Mouse (Mus musculus) forebrain, embryonic 13.5 days (tissue): ENCODE measurements at regions not wholly inside any gene's neighbourhood (a gene's known extent, or its start where the extent isn't known, plus 50 kb on each side); places are given as distances from the start of the nearest gene placed in this dataset.

Experiments
- ATAC-seq: fragments of 200-750 bp; cut with Nextera tagmentation; 2 replicates; pipeline ENCODE4 v1.8.0; 2017
- H3K27ac ChIP-seq: fragments of 300-500 bp; sonication (generic); 2 replicates; pipeline ENCODE4 v1.5.1; 2015; ENCODE audit warnings: inconsistent platforms, mild to moderate bottlenecking, moderate library complexity
- H3K27me3 ChIP-seq: fragments of 300-500 bp; sonication (generic); 2 replicates; pipeline ENCODE4 v1.6.1; 2015; ENCODE audit warnings: mild to moderate bottlenecking, inconsistent platforms
- H3K36me3 ChIP-seq: fragments of 300-500 bp; sonication (generic); 2 replicates; pipeline ENCODE4 v1.6.1; 2015; ENCODE audit warnings: mild to moderate bottlenecking, inconsistent platforms; ENCODE audit not compliant: poor library complexity, severe bottlenecking
- H3K4me1 ChIP-seq: fragments of 300-500 bp; sonication (generic); 2 replicates; pipeline ENCODE4 v1.6.1; 2015; ENCODE audit warnings: inconsistent platforms
- H3K4me2 ChIP-seq: fragments of 300-500 bp; sonication (generic); 2 replicates; pipeline ENCODE4 v1.6.1; 2015; ENCODE audit warnings: inconsistent platforms, mild to moderate bottlenecking, moderate library complexity
- H3K4me3 ChIP-seq: fragments of 300-500 bp; sonication (generic); 2 replicates; pipeline ENCODE4 v1.5.1; 2015; ENCODE audit warnings: mild to moderate bottlenecking, inconsistent platforms
- H3K9ac ChIP-seq: fragments of 300-500 bp; sonication (generic); 2 replicates; pipeline ENCODE4 v1.6.1; 2015; ENCODE audit warnings: mild to moderate bottlenecking, inconsistent platforms
- H3K9me3 ChIP-seq: fragments of 300-500 bp; sonication (generic); replicated peaks from 2 replicates; pipeline ENCODE4 v1.6.1; 2016; ENCODE audit warnings: inconsistent platforms
- WGBS: fragments of 180-500 bp; shearing (Covaris S2); methylation state at CpG from one replicate; pipeline ENCODE4 v1.1.7; 2015; 5-methylcytosine and 5-hydroxymethylcytosine counted together

GRCm38 (mm10) chr1:154094357-154094756 is 106.6 kb upstream of the Zfp648 start:
- 84% methylated on average over 5 of the region's 5 CpGs for WGBS
- no peaks in the 10 kb centered on the region for H3K4me1 ChIP-seq
- no peaks in the 10 kb centered on the region for H3K36me3 ChIP-seq
- H3K4me2 ChIP-seq = no peak overlapping the region
- no peak overlapping the region for H3K9ac ChIP-seq
- H3K9me3 ChIP-seq = no peaks in the 10 kb centered on the region
- ATAC-seq = no peak
- no peak overlapping the region for H3K4me3 ChIP-seq
- no peaks in the 10 kb centered on the region for H3K27me3 ChIP-seq
- H3K27ac ChIP-seq = no peak overlapping the region

GRCm38 (mm10) chr1:154096113-154096512 is 104.9 kb upstream of the Zfp648 start:
- no peaks in the 10 kb centered on the region for H3K4me1 ChIP-seq
- no peak for ATAC-seq
- H3K4me3 ChIP-seq = no peak overlapping the region
- H3K27me3 ChIP-seq = no peaks in the 10 kb centered on the region
- H3K4me2 ChIP-seq = no peak overlapping the region
- H3K36me3 ChIP-seq = no peaks in the 10 kb centered on the region
- H3K9ac ChIP-seq = no peak overlapping the region
- no peak overlapping the region for H3K27ac ChIP-seq
- 90% methylated on average over 7 of the region's 7 CpGs for WGBS
- no peaks in the 10 kb centered on the region for H3K9me3 ChIP-seq

- no peak overlapping the region for H3K4me3 ChIP-seq
- no peaks in the 10 kb centered on the region for H3K27me3 ChIP-seq
- WGBS = 95% methylated on average over 2 of the region's 2 CpGs
- no peak overlapping the region for H3K27ac ChIP-seq
- no peaks in the 10 kb centered on the region for H3K4me1 ChIP-seq
- H3K9me3 ChIP-seq = no peaks in the 10 kb centered on the region
- no peak for ATAC-seq
- H3K36me3 ChIP-seq = no peaks in the 10 kb centered on the region
- no peak overlapping the region for H3K9ac ChIP-seq
- H3K4me2 ChIP-seq = no peak overlapping the region
Observed at GRCm38 (mm10) chr1:154096911-154097310, 104.1 kb upstream of the Zfp648 start.

GRCm38 (mm10) chr1:154097656-154098055 is 103.3 kb upstream of the Zfp648 start:
- H3K4me1 ChIP-seq = peaks cover 2% of the 10 kb centered on the region
- H3K4me3 ChIP-seq = no peak overlapping the region
- H3K4me2 ChIP-seq = no peak overlapping the region
- no peak overlapping the region for H3K27ac ChIP-seq
- H3K36me3 ChIP-seq = no peaks in the 10 kb centered on the region
- no peak overlapping the region for H3K9ac ChIP-seq
- H3K27me3 ChIP-seq = no peaks in the 10 kb centered on the region
- 76% methylated on average over 6 of the region's 6 CpGs for WGBS
- no peaks in the 10 kb centered on the region for H3K9me3 ChIP-seq
- no peak for ATAC-seq

GRCm38 (mm10) chr1:154100556-154100955 is 100.4 kb upstream of the Zfp648 start:
- H3K4me2 ChIP-seq = no peak overlapping the region

GRCm38 (mm10) chr1:154101433-154101832 is 99.6 kb upstream of the Zfp648 start:
- Histone ChIP-seq H3K9me3 (no peaks in the 10 kb centered on the region), H3K27me3 (no peaks in the 10 kb centered on the region), H3K36me3 (no peaks in the 10 kb centered on the region), H3K4me3 (no peak overlapping the region), H3K27ac (no peak overlapping the region), H3K4me2 (no peak overlapping the region), H3K9ac (no peak overlapping the region), H3K4me1 (peaks cover 8% of the 10 kb centered on the region)
- no peak for ATAC-seq
- WGBS = 86% methylated on average over 1 of the region's 1 CpGs

More at GRCm38 (mm10) chr1:154100556-154100955, 100.4 kb upstream of the Zfp648 start:
- ATAC-seq = no peak
- H3K4me1 ChIP-seq = peaks cover 8% of the 10 kb centered on the region
- H3K4me3 ChIP-seq = no peak overlapping the region
- no peak overlapping the region for H3K9ac ChIP-seq
- no peaks in the 10 kb centered on the region for H3K27me3 ChIP-seq
- no peaks in the 10 kb centered on the region for H3K9me3 ChIP-seq
- no peak overlapping the region for H3K27ac ChIP-seq
- H3K36me3 ChIP-seq = no peaks in the 10 kb centered on the region
- WGBS = 94% methylated on average over 3 of the region's 3 CpGs

GRCm38 (mm10) chr1:154102191-154102590 is 98.8 kb upstream of the Zfp648 start:
- WGBS = 65% methylated on average over 3 of the region's 3 CpGs
- Histone ChIP-seq H3K36me3 (no peaks in the 10 kb centered on the region), H3K9ac (no peak overlapping the region), H3K4me1 (peaks cover 8% of the 10 kb centered on the region), H3K4me2 (no peak overlapping the region), H3K27me3 (no peaks in the 10 kb centered on the region), H3K4me3 (no peak overlapping the region), H3K27ac (no peak overlapping the region), H3K9me3 (no peaks in the 10 kb centered on the region)
- ATAC-seq = no peak

- Histone ChIP-seq H3K27me3 (no peaks in the 10 kb centered on the region), H3K4me1 (peaks cover 8% of the 10 kb centered on the region), H3K27ac (no peak overlapping the region), H3K4me3 (no peak overlapping the region), H3K9ac (no peak overlapping the region), H3K9me3 (no peaks in the 10 kb centered on the region), H3K4me2 (no peak overlapping the region), H3K36me3 (no peaks in the 10 kb centered on the region)
- ATAC-seq = peak; percentile 63; the same call in 1 of the 2 replicates
- WGBS = 49% methylated on average over 15 of the region's 15 CpGs
Observed at GRCm38 (mm10) chr1:154102871-154103596, 98.0 kb upstream of the Zfp648 start.

- Histone ChIP-seq H3K27me3 (no peaks in the 10 kb centered on the region), H3K4me3 (no peak overlapping the region), H3K4me2 (no peak overlapping the region), H3K27ac (no peak overlapping the region), H3K9me3 (no peaks in the 10 kb centered on the region), H3K36me3 (no peaks in the 10 kb centered on the region), H3K9ac (no peak overlapping the region), H3K4me1 (peaks cover 8% of the 10 kb centered on the region)
- 54% methylated on average over 5 of the region's 5 CpGs for WGBS
- ATAC-seq = no peak
Observed at GRCm38 (mm10) chr1:154103597-154103923, 97.4 kb upstream of the Zfp648 start.

GRCm38 (mm10) chr1:154104006-154104600 is 96.9 kb upstream of the Zfp648 start:
- H3K27ac ChIP-seq = no peak overlapping the region
- no peak overlapping the region for H3K4me3 ChIP-seq
- no peaks in the 10 kb centered on the region for H3K36me3 ChIP-seq
- no peaks in the 10 kb centered on the region for H3K27me3 ChIP-seq
- H3K4me2 ChIP-seq = no peak overlapping the region
- H3K9me3 ChIP-seq = no peaks in the 10 kb centered on the region
- 81% methylated on average over 4 of the region's 4 CpGs for WGBS
- ATAC-seq = no peak
- H3K9ac ChIP-seq = no peak overlapping the region
- H3K4me1 ChIP-seq = peaks cover 8% of the 10 kb centered on the region

GRCm38 (mm10) chr1:154104779-154105178 is 96.2 kb upstream of the Zfp648 start:
- H3K27ac ChIP-seq = no peak overlapping the region
- no peak overlapping the region for H3K9ac ChIP-seq
- H3K27me3 ChIP-seq = no peaks in the 10 kb centered on the region
- H3K36me3 ChIP-seq = no peaks in the 10 kb centered on the region
- peaks cover 8% of the 10 kb centered on the region for H3K4me1 ChIP-seq
- 91% methylated on average over 1 of the region's 1 CpGs for WGBS
- H3K4me3 ChIP-seq = no peak overlapping the region
- H3K9me3 ChIP-seq = no peaks in the 10 kb centered on the region
- ATAC-seq = no peak
- no peak overlapping the region for H3K4me2 ChIP-seq

GRCm38 (mm10) chr1:154112500-154112899 is 88.5 kb upstream of the Zfp648 start:
- Histone ChIP-seq H3K9me3 (no peaks in the 10 kb centered on the region), H3K27ac (no peak overlapping the region), H3K36me3 (no peaks in the 10 kb centered on the region), H3K4me1 (peaks cover 6% of the 10 kb centered on the region; the same call in 1 of the 2 replicates), H3K4me3 (no peak overlapping the region), H3K9ac (no peak overlapping the region), H3K4me2 (no peak overlapping the region), H3K27me3 (no peaks in the 10 kb centered on the region)
- WGBS = 86% methylated on average over 3 of the region's 3 CpGs
- no peak for ATAC-seq
